29 mouse cellular contexts compared by ENCODE assay signal in genomic region chr1:193506991-193507390, GRCm38 (mm10).
DNase-seq lines count a peak whose midpoint lies in the region; ATAC-seq and TF ChIP-seq lines count a peak whose summit lies in the region.
"Had no signal": no experiment of that assay in that cellular context is flagged by ENCODE, and none has a peak within 500 bp of the region (broad histone marks: within the 10 kb centered on the region; RNA-seq: fewer than 3 reads in every experiment).

No protein-coding gene starts in this region.

- no peak for ATAC-seq in limb, embryonic 12.5 days (ENCODE audit: insufficient number of reproducible peaks, insufficient read depth, low FRiP score, low TSS enrichment, low read depth)
- ATAC-seq in embryonic facial prominence, embryonic 13.5 days (ENCODE audit: insufficient number of reproducible peaks, insufficient read depth, low FRiP score, low TSS enrichment, low read depth): no peak
- peak; percentile 66 for ATAC-seq in liver, embryonic 13.5 days (ENCODE audit: low read depth)
- no peak for ATAC-seq in stomach, postnatal 0 days (ENCODE audit: low FRiP score, low TSS enrichment)
- ATAC-seq: forebrain, embryonic 15.5 days; hindbrain, postnatal 0 days; intestine, postnatal 0 days; midbrain, embryonic 13.5 days; Patski had no signal

- DNase-seq in limb, embryonic 10.5 days (ENCODE audit: low spot score): no peak
- DNase-seq in liver, embryonic 13.5 days: peak; percentile 2
- no peak for DNase-seq in stomach, postnatal 0 days (ENCODE audit: low spot score)
- no peak for DNase-seq in Muller cell, postnatal 12 days (ENCODE audit: inconsistent ontology term)
- no peak for DNase-seq in ovary, adult 18-20 months (ENCODE audit: low spot score)
- DNase-seq: adrenal gland, adult 8-10 months; cerebellum, adult 18-20 months; cerebellum, postnatal 14 days; gastrocnemius, postnatal 14 days; heart, adult 11 months; heart, postnatal 14 days; kidney, postnatal 25 days; layer of hippocampus, postnatal 36 days; lung, postnatal 10 days; retina, postnatal 1 day; right cerebral cortex, postnatal 25 days; thymus, adult 2 months; thymus, postnatal 4 days had no signal

- no peak for TF ChIP-seq EP300 in stomach, postnatal 0 days (optimal IDR thresholded peaks at IDR 0.05)

- 0 out of 2 replicates have a peak overlapping the region, but pooled peaks have one; percentile 29 for H3K27ac ChIP-seq in limb, embryonic 12.5 days
- H3K27ac ChIP-seq in limb, embryonic 10.5 days: no peak overlapping the region
- peak overlapping the region; percentile 85 for H3K27ac ChIP-seq in embryonic facial prominence, embryonic 13.5 days
- H3K27ac ChIP-seq in liver, embryonic 13.5 days: no peak overlapping the region
- peak overlapping the region; percentile 91 for H3K27ac ChIP-seq in stomach, postnatal 0 days (replicated peaks)
- H3K27ac ChIP-seq: forebrain, embryonic 15.5 days; hindbrain, postnatal 0 days; layer of hippocampus, adult 2 months; liver, embryonic 15.5 days; midbrain, embryonic 13.5 days; neural tube, embryonic 12.5 days had no signal

- 70% methylated on average over 3 of the region's 3 CpGs for WGBS in limb, embryonic 12.5 days
- 75% methylated on average over 3 of the region's 3 CpGs for WGBS in limb, embryonic 10.5 days
- WGBS in embryonic facial prominence, embryonic 13.5 days: 72% methylated on average over 3 of the region's 3 CpGs
- WGBS in liver, embryonic 13.5 days (ENCODE audit: insufficient replicate concordance): 47% methylated on average over 3 of the region's 3 CpGs
- 54% methylated on average over 3 of the region's 3 CpGs for WGBS in stomach, postnatal 0 days

- peaks cover 10% of the 10 kb centered on the region; the same call in 1 of the 2 replicates for H3K4me1 ChIP-seq in limb, embryonic 12.5 days (replicated peaks)
- H3K4me1 ChIP-seq in limb, embryonic 10.5 days: peaks cover 24% of the 10 kb centered on the region
- peaks cover 10% of the 10 kb centered on the region for H3K4me1 ChIP-seq in embryonic facial prominence, embryonic 13.5 days
- H3K4me1 ChIP-seq in liver, embryonic 13.5 days (replicated peaks): peaks cover 9% of the 10 kb centered on the region
- peaks cover 2% of the 10 kb centered on the region; the same call in 1 of the 2 replicates for H3K4me1 ChIP-seq in stomach, postnatal 0 days (replicated peaks; ENCODE audit: control insufficient read depth, insufficient read depth)
- H3K4me1 ChIP-seq: forebrain, embryonic 15.5 days; heart, embryonic 12.5 days; neural tube, embryonic 12.5 days had no signal

- no peaks in the 10 kb centered on the region for H3K9me3 ChIP-seq in limb, embryonic 12.5 days
- no peaks in the 10 kb centered on the region for H3K9me3 ChIP-seq in limb, embryonic 10.5 days (replicated peaks)
- no peaks in the 10 kb centered on the region for H3K9me3 ChIP-seq in embryonic facial prominence, embryonic 13.5 days
- H3K9me3 ChIP-seq in liver, embryonic 13.5 days (replicated peaks): no peaks in the 10 kb centered on the region
- H3K9me3 ChIP-seq in stomach, postnatal 0 days (ENCODE audit: control insufficient read depth, low read length): no peaks in the 10 kb centered on the region
- H3K9me3 ChIP-seq: forebrain, embryonic 15.5 days; heart, embryonic 12.5 days; liver, embryonic 15.5 days; midbrain, embryonic 13.5 days; neural tube, embryonic 12.5 days had no signal

- no peaks in the 10 kb centered on the region for H3K36me3 ChIP-seq in limb, embryonic 12.5 days
- no peaks in the 10 kb centered on the region for H3K36me3 ChIP-seq in limb, embryonic 10.5 days
- H3K36me3 ChIP-seq in embryonic facial prominence, embryonic 13.5 days: no peaks in the 10 kb centered on the region
- no peaks in the 10 kb centered on the region for H3K36me3 ChIP-seq in liver, embryonic 13.5 days
- H3K36me3 ChIP-seq in stomach, postnatal 0 days (ENCODE audit: control insufficient read depth, insufficient read depth, low read length): no peaks in the 10 kb centered on the region
- H3K36me3 ChIP-seq: forebrain, embryonic 15.5 days; heart, embryonic 12.5 days; liver, embryonic 15.5 days; midbrain, embryonic 13.5 days; neural tube, embryonic 12.5 days had no signal

- TF ChIP-seq CTCF in stomach, postnatal 0 days (IDR thresholded peaks at IDR 0.05; ENCODE audit: low read depth): peak; percentile 20; the same call in 1 of the 2 replicates

- peak overlapping the region; percentile 31 for H3K4me2 ChIP-seq in limb, embryonic 12.5 days
- peak overlapping the region; percentile 52 for H3K4me2 ChIP-seq in embryonic facial prominence, embryonic 13.5 days
- no peak overlapping the region for H3K4me2 ChIP-seq in liver, embryonic 13.5 days
- H3K4me2 ChIP-seq in stomach, postnatal 0 days (replicated peaks; ENCODE audit: low read depth): peak overlapping the region; percentile 43
- H3K4me2 ChIP-seq: forebrain, embryonic 15.5 days; heart, embryonic 12.5 days; liver, embryonic 15.5 days; midbrain, embryonic 13.5 days; neural tube, embryonic 12.5 days had no signal

- no peak overlapping the region for H3K4me3 ChIP-seq in limb, embryonic 12.5 days (replicated peaks)
- H3K4me3 ChIP-seq in limb, embryonic 10.5 days: no peak overlapping the region
- peak overlapping the region; percentile 37 for H3K4me3 ChIP-seq in embryonic facial prominence, embryonic 13.5 days
- no peak overlapping the region for H3K4me3 ChIP-seq in liver, embryonic 13.5 days (replicated peaks)
- peak overlapping the region; percentile 8; the same call in 1 of the 2 replicates for H3K4me3 ChIP-seq in stomach, postnatal 0 days (ENCODE audit: low read depth, low read length)
- H3K4me3 ChIP-seq: forebrain, embryonic 15.5 days; heart, embryonic 12.5 days; layer of hippocampus, adult 2 months; liver, embryonic 15.5 days; midbrain, embryonic 13.5 days; neural tube, embryonic 12.5 days had no signal

- H3K27me3 ChIP-seq in limb, embryonic 12.5 days: no peaks in the 10 kb centered on the region; the same call in 1 of the 2 replicates
- H3K27me3 ChIP-seq in limb, embryonic 10.5 days (ENCODE audit: low read depth, poor library complexity, severe bottlenecking): 0 out of 2 replicates have a peak, but pooled peaks cover 17% of the 10 kb centered on the region
- H3K27me3 ChIP-seq in embryonic facial prominence, embryonic 13.5 days: peaks cover 3% of the 10 kb centered on the region; the same call in 1 of the 2 replicates
- H3K27me3 ChIP-seq in liver, embryonic 13.5 days: no peaks in the 10 kb centered on the region
- no peaks in the 10 kb centered on the region for H3K27me3 ChIP-seq in stomach, postnatal 0 days (ENCODE audit: control insufficient read depth, insufficient read depth, low read length)
- H3K27me3 ChIP-seq: forebrain, embryonic 15.5 days; midbrain, embryonic 13.5 days; neural tube, embryonic 12.5 days had no signal

- 0 out of 2 replicates have a peak overlapping the region, but pooled peaks have one; percentile 1 for H3K9ac ChIP-seq in limb, embryonic 12.5 days (replicated peaks)
- peak overlapping the region; percentile 64 for H3K9ac ChIP-seq in embryonic facial prominence, embryonic 13.5 days
- H3K9ac ChIP-seq in liver, embryonic 13.5 days: no peak overlapping the region
- H3K9ac ChIP-seq in stomach, postnatal 0 days (ENCODE audit: low read length): 0 out of 2 replicates have a peak overlapping the region, but pooled peaks have one; percentile 14
- H3K9ac ChIP-seq: forebrain, embryonic 15.5 days; heart, embryonic 12.5 days; liver, embryonic 15.5 days; midbrain, embryonic 13.5 days; neural tube, embryonic 12.5 days had no signal

Comparison
In these comparisons a context has a peak if more than half of its experiments do, and no peak if none do; other contexts are left out.
1. H3K27ac ChIP-seq: peak in limb, embryonic 12.5 days (single experiment), embryonic facial prominence, embryonic 13.5 days (single experiment) and stomach, postnatal 0 days (single experiment); none in limb, embryonic 10.5 days (single experiment) and liver, embryonic 13.5 days (single experiment).
2. H3K4me3 ChIP-seq: peak in embryonic facial prominence, embryonic 13.5 days (single experiment) and stomach, postnatal 0 days (single experiment); none in limb, embryonic 12.5 days (single experiment), limb, embryonic 10.5 days (single experiment) and liver, embryonic 13.5 days (single experiment).